Mouse (Mus musculus): ENCODE measurements at regions not wholly inside any gene's neighbourhood (a gene's known extent, or its start where the extent isn't known, plus 50 kb on each side); places are given as distances from the start of the nearest gene placed in this dataset.

GRCm38 (mm10) chr2:72886250-72886649, 94.0 kb downstream of the Sp3 start:
- DNase-seq (ENCODE audit: low spot score): no peak
